Mouse (Mus musculus): Measurements from ENCODE around the gene Gnai2.

The Gnai2 gene

GRCm38 (mm10) chr9:107635279-107636028, at the start of gene Gnai2:
Gnai2 (minus strand) TSS chr9:107635367.
- peak; percentile 99 for DNase-seq (ENCODE audit: low read depth, low spot score)

GRCm38 (mm10) chr9:107682405-107682804, 47.2 kb upstream of the Gnai2 start:
- no peak for DNase-seq (ENCODE audit: low read depth, low spot score)

GRCm38 (mm10) chr9:107679501-107679900, 44.3 kb upstream of the Gnai2 start, which contains the start of gene Gnat1:
Gnat1 (minus strand) TSS chr9:107679712.
- no peak for DNase-seq (ENCODE audit: low read depth, low spot score)

GRCm38 (mm10) chr9:107678861-107679260, 43.7 kb upstream of the Gnai2 start:
- DNase-seq (ENCODE audit: low read depth, low spot score), result no peak

GRCm38 (mm10) chr9:107677819-107678526, 42.8 kb upstream of the Gnai2 start:
- peak; percentile 87 for DNase-seq (ENCODE audit: low read depth, low spot score)

GRCm38 (mm10) chr9:107677091-107677784, 42.1 kb upstream of the Gnai2 start:
- DNase-seq (ENCODE audit: low read depth, low spot score), result peak; percentile 93

- no peak for DNase-seq (ENCODE audit: low read depth, low spot score)
These were observed 41.1 kb upstream of the Gnai2 start for GRCm38 (mm10) chr9:107676302-107676701.

GRCm38 (mm10) chr9:107675671-107676301, 40.6 kb upstream of the Gnai2 start:
- peak; percentile 83 for DNase-seq (ENCODE audit: low read depth, low spot score)

GRCm38 (mm10) chr9:107674609-107675429, 39.7 kb upstream of the Gnai2 start:
- no peak for DNase-seq (ENCODE audit: low read depth, low spot score)

GRCm38 (mm10) chr9:107670259-107670658, 35.1 kb upstream of the Gnai2 start:
- DNase-seq (ENCODE audit: low read depth, low spot score), result no peak

- DNase-seq (ENCODE audit: low read depth, low spot score), result no peak
These were observed 34.3 kb upstream of the Gnai2 start, which contains the start of gene Slc38a3 for GRCm38 (mm10) chr9:107669480-107669945. Slc38a3 (minus strand) TSS chr9:107669530.

GRCm38 (mm10) chr9:107668916-107669315, 33.7 kb upstream of the Gnai2 start:
- no peak for DNase-seq (ENCODE audit: low read depth, low spot score)

GRCm38 (mm10) chr9:107668011-107668410, 32.8 kb upstream of the Gnai2 start:
- DNase-seq (ENCODE audit: low read depth, low spot score), result no peak

GRCm38 (mm10) chr9:107667219-107667618, 32.1 kb upstream of the Gnai2 start:
- DNase-seq (ENCODE audit: low read depth, low spot score), result peak; percentile 79

GRCm38 (mm10) chr9:107666751-107667205, 31.6 kb upstream of the Gnai2 start:
- DNase-seq (ENCODE audit: low read depth, low spot score), result no peak

GRCm38 (mm10) chr9:107665308-107665707, 30.1 kb upstream of the Gnai2 start:
- no peak for DNase-seq (ENCODE audit: low read depth, low spot score)

GRCm38 (mm10) chr9:107663525-107663924, 28.4 kb upstream of the Gnai2 start:
- no peak for DNase-seq (ENCODE audit: low read depth, low spot score)

- DNase-seq (ENCODE audit: low read depth, low spot score), result no peak
These were observed 27.2 kb upstream of the Gnai2 start for GRCm38 (mm10) chr9:107662342-107662741.

- no peak for DNase-seq (ENCODE audit: low read depth, low spot score)
These were observed 25.6 kb upstream of the Gnai2 start for GRCm38 (mm10) chr9:107660777-107661176.

- no peak for DNase-seq (ENCODE audit: low read depth, low spot score)
These were observed 24.8 kb upstream of the Gnai2 start for GRCm38 (mm10) chr9:107659961-107660360.

- no peak for DNase-seq (ENCODE audit: low read depth, low spot score)
These were observed 24.4 kb upstream of the Gnai2 start for GRCm38 (mm10) chr9:107659551-107659950.
